Mouse (Mus musculus) large intestine, adult 2 months (tissue): ENCODE data around the gene Arrdc2. TPM values are rescaled to one million over a fixed set of nuclear protein-coding genes. Genes with fewer than 3 reads are reported as not detected.

Experiments
- DNase-seq: peaks from one replicate; pipeline ENCODE4 v3.0.0-alpha.2; 2012; ENCODE audit warnings: low read depth, low spot score
- WGBS: fragments of 180-500 bp; shearing (Covaris S2); methylation state at CpG from one replicate; pipeline ENCODE4 v1.1.7; 2018; 5-methylcytosine and 5-hydroxymethylcytosine counted together
- polyA plus RNA-seq: library from polyadenylated mRNA; depleted of rRNA; stranded (reverse); fragments of >200 nt; gene quantifications from 2 replicates; pipeline ENCODE4 v1.2.3, GENCODE M21; 2012; rRNA removed

Gene Arrdc2
- polyA plus RNA-seq: 22.2 and 25.7 TPM in 2 replicates

DNA sequence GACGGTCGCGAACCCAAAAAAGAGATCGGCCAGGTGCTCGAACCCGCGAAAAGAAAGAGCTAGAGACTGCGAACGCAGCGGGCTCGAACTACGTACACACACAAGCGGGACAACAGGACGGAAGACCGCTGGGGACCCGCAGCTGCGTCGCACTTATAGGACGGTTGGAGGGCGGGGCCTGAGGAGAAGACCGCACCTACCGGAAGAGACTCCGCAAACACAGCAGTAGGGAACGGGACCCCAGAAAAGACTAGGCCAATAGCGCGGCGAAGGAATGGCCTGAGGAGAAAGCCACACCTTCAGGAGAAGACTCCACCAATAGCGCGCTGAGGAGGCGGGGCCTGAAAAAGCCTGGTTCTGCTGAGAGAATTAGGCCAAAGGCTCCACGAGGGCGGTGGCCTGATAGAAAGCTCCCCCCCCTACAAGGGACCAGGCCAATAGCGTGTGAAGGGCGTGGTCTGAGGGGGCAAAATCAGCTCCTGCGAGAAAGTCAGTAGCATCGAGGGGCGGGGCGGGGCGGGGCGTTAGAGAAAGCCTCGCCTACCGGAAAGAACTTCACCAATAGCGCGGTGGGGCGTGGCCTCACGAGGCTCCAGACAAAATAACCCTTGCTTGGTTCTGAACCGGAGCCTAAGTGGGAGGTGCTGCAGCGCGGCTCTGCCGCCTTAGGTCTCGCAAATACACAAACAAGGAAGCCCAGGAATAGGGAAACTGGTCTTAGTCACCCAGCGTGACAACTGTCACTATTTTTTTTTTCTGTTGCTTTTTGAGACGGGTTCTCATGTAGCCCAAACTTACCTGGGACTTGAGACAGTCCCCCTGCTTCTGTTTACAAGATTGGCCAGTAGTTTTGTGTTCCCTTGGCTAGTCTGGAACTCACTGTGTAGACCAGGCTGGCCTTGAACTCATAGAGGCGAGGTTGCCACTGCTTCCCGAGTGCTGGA, at the start of gene Arrdc2:
Arrdc2 (minus strand) TSS at position 313 of the 944 bp plus-strand sequence.
- under 1% methylated on average over 55 of the region's 55 CpGs for WGBS
- DNase-seq: peak; percentile 99

DNA sequence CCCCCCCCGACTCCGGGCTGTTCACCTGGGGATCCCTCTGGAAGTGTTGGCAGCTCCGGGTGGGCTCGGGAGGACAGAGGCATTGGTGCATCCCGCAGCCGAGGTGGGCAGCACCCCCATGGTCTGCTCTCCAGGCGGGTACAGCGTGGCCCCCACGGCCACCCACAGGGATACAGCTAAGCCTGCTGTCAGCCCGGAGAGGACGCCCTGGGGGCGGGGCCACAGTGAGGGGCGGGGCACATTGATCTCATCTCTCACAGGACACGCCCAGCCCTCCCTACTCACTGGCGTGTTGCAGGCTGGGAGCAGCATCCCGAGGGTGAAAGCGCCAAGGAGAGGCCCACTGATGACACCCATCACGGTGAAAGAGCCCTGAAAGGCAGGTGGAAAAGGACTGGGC, 48.1 kb upstream of the Arrdc2 start:
- no peak for DNase-seq
- whole genome bisulfite sequencing: 8% methylated on average over 18 of the region's 18 CpGs

DNA sequence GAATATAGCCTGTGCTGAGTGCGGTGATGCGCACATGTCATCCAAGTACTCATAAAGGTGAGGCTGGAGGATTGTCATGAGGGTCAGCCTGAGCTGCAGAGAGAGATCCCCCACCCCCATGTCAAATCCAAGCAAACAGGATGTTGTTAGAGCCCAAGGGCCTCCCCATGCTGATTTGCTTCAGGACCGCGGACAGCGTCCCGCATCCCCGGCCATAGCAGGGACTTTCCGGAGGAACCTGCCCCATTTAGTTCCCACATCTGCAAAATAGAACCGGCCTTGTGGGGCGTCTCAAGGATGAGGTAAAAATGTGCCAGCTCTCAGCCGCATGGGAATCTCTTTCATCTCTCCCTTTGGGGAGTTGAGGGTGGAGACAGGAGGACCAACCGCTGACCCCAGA, 46.1 kb upstream of the Arrdc2 start:
- 16% methylated on average over 12 of the region's 12 CpGs for WGBS
- DNase-seq: no peak

- 82% methylated on average over 10 of the region's 10 CpGs for WGBS
- no peak for DNase-seq
These were observed 45.2 kb upstream of the Arrdc2 start for GRCm38 (mm10) chr8:70884683-70885082.

DNA sequence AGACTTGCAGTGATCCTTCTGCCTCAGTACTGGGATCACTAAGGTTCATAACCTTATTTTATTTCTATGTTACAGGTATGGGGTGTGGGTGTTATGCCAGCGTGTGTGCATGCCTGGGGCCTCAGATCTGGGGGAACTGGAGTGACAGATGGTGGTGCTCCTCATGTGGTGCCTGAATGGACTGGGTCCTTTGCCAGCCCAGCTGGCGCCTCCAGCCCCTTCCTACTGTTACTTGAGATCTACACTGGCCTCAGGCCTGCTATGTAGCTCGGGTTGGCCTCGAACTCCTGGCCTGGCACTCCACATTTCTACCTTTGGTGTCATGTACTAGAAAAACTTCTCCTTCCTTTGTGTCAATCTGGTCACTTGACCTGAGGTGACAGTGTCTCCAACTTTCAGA, 44.7 kb upstream of the Arrdc2 start:
- no peak for DNase-seq
- WGBS: 76% methylated on average over 4 of the region's 4 CpGs

- 33% methylated on average over 11 of the region's 11 CpGs for WGBS
- no peak for DNase-seq
These were observed 41.0 kb upstream of the Arrdc2 start for GRCm38 (mm10) chr8:70880546-70880945.

DNA sequence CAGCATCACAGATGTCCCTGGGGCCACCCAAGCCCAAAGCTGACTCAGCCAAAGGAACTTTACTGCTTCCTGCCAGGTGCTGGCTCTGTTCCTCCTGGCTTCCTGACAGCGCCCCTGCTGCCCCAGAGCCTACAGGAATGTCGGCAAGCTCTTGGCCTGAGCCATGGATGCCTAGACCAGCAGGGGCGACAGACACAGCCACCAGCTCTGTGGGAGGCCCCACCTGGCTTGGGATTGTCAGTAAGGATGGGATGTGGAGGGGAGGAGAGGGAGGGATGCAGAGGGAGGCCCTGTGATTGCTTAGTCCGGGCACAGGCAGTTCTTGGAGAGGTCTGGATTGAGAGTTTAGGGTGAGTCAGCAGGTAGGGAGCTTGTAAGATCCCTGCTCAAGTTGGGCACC, 40.6 kb upstream of the Arrdc2 start:
- 3% methylated on average over 4 of the region's 4 CpGs for WGBS
- no peak for DNase-seq

- no peak for DNase-seq
- 73% methylated on average over 4 of the region's 4 CpGs for WGBS
These were observed 40.0 kb upstream of the Arrdc2 start for GRCm38 (mm10) chr8:70879500-70879899.

DNA sequence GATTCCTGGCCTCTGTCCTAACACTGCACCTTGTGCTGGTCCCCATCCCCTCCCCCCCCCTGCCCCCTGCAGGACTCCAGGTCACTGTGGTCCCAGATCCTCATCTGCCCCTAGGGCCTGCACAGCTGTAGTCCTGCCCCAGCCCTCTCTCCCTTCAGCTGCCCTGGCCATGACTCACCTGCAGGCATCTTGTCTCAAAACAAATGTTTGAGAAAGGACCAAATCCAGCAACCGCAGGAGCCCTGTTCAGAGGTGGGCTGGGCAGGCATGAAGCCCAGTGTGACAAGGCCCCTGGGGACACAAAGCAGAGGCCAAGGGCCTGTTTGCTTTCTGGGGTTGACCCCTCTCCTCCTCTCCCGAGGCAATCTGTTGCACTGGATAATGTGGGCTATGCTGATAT, 38.7 kb upstream of the Arrdc2 start:
- WGBS: 26% methylated on average over 2 of the region's 2 CpGs
- DNase-seq: no peak

- DNase-seq: no peak
- WGBS: 29% methylated on average over 4 of the region's 4 CpGs
These were observed 36.9 kb upstream of the Arrdc2 start for GRCm38 (mm10) chr8:70876382-70876781.

DNA sequence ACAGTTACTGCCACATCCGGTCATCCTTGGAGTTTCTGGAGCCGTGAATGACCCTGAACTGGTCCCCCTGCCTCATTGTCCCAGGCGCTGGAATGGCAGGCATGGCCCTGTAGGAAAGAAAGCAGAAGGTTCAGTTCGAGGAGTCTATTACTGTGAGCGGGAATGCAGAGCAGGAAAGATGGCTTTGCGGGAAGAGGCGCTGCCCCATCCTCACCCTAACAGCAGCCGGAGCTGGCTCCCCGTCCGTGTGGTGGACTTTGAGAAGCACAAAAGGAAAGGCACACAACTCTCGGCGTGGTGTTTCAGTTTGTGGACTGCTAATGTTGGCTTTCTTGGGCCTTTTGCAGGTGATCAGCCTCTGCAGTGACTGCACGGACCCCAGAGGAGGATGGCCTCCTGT, 34.9 kb upstream of the Arrdc2 start:
- DNase-seq: no peak
- WGBS: 88% methylated on average over 13 of the region's 13 CpGs

GRCm38 (mm10) chr8:70873364-70873985, 34.0 kb upstream of the Arrdc2 start, which contains the start of gene Ccdc124:
TSS of gene Ccdc124 (minus strand) at chr8:70873935.
- 2% methylated on average over 46 of the region's 46 CpGs for WGBS
- DNase-seq: no peak

DNA sequence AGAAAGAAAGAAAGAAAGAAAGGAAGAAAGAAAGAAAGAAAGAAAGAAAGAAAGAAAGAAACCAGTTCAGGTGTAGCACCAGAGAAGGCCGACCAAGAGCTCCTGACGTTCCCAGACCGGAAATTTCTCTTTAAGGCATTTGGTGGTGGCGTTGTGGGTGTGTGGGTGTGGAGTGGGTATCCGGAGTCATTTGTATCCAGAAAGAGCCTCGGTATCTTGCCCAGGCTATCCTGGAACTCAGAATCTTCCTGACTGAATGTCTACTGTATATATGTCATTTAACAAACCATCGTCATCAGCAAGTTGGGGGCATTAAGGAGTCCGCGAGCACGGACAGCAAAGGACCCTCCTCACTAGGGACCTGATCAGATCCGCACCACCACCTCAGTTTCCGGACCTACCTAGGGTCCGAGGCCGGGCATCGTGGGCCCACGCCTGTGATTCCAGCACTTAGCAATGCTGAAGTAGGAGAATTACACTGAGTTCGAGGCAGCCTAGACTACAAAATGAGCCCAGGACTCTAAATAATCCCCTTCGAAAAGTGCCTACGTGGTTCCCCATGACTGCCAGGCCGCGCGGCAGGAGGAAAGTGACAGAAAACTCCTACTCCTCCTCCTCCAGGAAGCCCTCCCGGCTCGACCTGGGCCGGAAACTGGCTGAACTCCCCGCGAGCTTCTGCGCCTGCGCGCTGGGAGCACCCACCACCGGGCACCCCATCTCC, 33.3 kb upstream of the Arrdc2 start:
- 2% methylated on average over 31 of the region's 31 CpGs for WGBS
- no peak for DNase-seq

GRCm38 (mm10) chr8:70871195-70871807, 31.8 kb upstream of the Arrdc2 start:
- WGBS: 84% methylated on average over 5 of the region's 5 CpGs
- no peak for DNase-seq

DNA sequence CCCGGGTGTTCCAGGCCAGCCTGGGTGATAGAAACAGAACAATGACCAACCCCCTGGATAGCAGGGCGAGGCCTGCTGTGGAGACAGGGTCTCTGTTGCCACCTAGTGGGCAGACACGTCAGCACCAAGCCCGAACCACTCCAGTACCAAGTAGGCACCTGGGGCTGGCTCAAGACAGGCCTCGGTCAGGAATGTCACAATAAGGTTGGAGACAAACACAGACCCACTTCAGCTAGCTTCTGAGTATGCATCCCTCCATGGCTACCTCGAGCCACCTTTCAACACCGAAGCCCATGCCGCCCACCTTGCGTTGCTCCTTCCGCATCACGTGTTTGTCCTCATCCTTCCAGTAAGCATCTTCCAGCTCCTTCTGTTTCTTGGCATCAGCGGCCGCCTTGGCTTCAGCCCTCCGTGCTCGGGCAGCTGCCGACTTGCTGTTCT, 30.1 kb upstream of the Arrdc2 start:
- 45% methylated on average over 16 of the region's 16 CpGs for WGBS
- DNase-seq: no peak

DNA sequence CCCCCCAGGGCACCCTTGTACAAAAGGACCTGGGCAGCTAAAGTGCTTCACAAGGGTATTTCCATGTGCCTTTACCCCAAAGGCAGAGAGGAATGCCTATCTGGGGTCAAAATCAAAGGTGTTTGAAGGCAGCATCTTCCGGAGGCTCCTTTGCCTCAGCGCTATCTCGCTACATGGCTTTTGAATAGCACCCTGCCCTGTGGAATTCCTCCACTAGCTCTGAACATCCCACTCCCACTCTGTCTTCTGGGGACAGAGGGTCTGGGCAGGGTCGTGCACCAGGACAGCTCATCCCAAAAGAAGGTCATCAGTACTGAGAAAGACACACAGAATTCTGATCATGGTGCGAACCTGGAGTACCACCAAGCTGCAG, 29.7 kb upstream of the Arrdc2 start:
- DNase-seq: no peak
- WGBS: 56% methylated on average over 5 of the region's 5 CpGs

DNA sequence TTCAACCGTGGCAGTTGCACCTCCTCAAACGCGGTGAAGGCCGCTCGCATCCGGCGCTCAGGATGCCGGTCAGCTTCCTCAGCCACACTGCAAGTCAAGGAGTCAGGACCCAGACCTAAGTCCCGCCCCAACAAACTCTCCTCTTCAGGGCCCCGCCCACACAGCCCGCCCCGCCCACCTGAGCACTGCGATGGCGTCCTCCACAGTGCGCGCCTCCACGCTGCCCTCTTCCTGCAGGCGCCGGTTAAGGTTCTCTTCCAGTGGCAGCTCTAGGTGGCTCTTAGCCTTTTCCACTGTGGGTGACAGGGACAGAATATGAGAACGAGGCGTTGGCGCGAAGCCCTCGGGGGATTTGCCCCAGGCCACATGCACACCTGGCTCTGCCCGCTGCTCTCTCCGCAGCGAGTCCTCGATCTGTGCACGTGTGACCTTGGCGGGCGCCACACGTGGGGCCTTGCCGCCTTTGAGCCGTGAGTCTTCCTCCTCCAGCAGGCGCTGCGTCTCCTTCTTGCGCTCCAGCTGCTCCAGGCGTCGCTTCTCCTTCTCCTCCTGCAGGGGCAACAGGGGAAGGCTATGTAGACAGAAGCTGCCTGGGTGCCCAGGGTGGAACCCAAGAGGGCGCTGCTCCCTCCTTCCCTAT, 29.2 kb upstream of the Arrdc2 start:
- 42% methylated on average over 40 of the region's 40 CpGs for WGBS
- DNase-seq: no peak

DNA sequence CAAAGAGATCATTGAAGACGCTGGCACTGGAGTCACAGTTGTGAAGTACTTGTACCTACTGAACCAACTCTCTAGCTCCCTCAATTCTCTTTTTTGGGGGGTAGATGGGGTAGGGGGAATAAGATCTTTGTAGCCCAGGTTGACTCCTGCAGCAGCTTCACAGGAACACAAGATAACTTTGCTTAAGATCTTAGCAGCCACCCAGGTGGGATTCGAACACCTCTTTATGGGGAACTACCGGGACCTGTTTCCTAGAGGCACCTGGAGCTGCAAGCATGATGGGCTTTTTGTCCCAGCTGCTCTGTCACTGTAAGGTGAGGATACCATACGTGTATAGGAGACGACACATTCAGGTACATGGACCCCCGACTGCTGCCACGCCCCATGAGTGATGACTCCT, 27.0 kb upstream of the Arrdc2 start:
- WGBS: 82% methylated on average over 7 of the region's 7 CpGs
- no peak for DNase-seq

DNA sequence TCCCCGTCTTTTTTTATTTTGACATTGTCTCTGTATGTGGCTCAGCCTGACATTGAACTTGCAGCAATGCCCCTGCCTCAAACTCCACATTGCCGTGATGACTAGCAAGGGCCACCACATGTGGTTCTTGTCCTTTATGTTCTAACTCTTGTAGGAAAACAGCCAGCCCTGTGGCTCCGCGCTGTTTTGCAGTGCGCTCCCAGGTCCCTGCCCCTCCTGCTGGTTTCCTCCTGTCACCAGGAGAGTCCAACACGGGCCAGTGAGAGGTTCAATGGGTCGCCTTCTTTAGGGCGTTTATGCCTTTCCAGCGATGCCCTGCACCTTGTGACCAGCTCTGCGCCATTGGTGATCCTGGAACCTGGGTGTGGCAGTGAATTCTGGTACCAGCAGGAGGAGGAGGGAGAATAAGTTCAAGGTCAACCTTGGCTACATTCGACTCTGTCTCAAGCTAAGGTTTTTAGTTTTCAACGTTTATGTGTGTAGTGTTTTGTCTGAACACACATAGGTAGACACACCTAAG, 26.5 kb upstream of the Arrdc2 start:
- 4% methylated on average over 12 of the region's 12 CpGs for WGBS
- no peak for DNase-seq
